ENCODE assay signal across 8 mouse cellular contexts in the genomic region with DNA sequence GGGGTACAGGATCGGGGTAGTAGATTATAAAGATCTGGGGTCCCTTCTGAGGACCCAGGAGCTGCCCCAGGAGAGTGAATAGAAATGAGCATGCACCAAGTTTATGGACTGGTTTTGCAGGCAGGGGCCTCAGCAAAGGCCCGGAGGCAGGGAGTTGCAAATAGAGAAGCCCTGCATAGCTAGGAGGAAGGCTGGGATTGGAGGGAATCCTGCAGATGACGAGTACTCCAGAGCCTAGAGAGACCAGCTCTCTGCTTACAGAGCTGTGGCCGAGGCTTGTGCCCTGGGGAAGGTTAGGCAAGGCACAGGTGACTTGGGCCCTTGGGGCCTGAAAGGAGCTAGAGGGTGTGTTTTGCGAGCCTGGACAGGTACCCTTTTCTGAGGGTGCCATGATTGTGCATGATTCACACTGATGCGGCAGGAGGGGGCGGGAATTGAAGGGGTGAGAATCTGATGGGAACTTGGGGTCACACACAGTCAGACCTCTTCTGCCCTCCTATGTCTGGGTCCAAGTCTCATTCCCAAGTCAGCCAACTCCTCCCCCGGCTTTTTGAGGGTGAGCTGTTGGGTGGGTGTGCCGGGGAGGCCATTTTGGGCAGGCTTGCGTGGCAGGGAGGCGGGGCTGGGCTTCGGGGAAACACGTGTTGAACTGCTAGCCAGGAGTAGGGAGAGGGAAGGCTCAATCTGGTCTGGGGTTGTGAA. TPM values are rescaled to one million over a fixed set of nuclear protein-coding genes. Genes with fewer than 3 reads are reported as not detected.
DNase-seq lines count a peak whose midpoint lies in the region; ATAC-seq and TF ChIP-seq lines count a peak whose summit lies in the region.

No protein-coding gene starts in this region.

- H3K4me3 ChIP-seq in forebrain, embryonic 16.5 days (replicated peaks; ENCODE audit: low read length), result peak overlapping the region; percentile 98
- H3K4me3 ChIP-seq in hindbrain, embryonic 13.5 days, result peak overlapping the region; percentile 100
- peak overlapping the region; percentile 92 for H3K4me3 ChIP-seq in midbrain, postnatal 0 days (ENCODE audit: low read depth, low read length)

- WGBS in forebrain, embryonic 16.5 days, result 5% methylated on average over 13 of the region's 13 CpGs
- whole genome bisulfite sequencing in hindbrain, embryonic 13.5 days, result 7% methylated on average over 13 of the region's 13 CpGs
- WGBS in midbrain, postnatal 0 days, result 2% methylated on average over 13 of the region's 13 CpGs

- intact Hi-C loops in left cerebral cortex, postnatal 4 days (cut with DNase I), result no loop called here

- peak overlapping the region; percentile 99 for H3K9ac ChIP-seq in forebrain, embryonic 16.5 days (replicated peaks; ENCODE audit: low read depth, low read length)
- peak overlapping the region; percentile 100 for H3K9ac ChIP-seq in hindbrain, embryonic 13.5 days
- H3K9ac ChIP-seq in midbrain, postnatal 0 days (replicated peaks; ENCODE audit: low read length, poor library complexity, severe bottlenecking), result peak overlapping the region; percentile 87

- H3K36me3 ChIP-seq in forebrain, embryonic 16.5 days (ENCODE audit: control insufficient read depth, insufficient read depth), result peaks cover 3% of the 10 kb centered on the region; the same call in 1 of the 2 replicates
- H3K36me3 ChIP-seq in hindbrain, embryonic 13.5 days, result peaks cover 19% of the 10 kb centered on the region
- 0 out of 2 replicates have a peak, but pooled peaks cover 3% of the 10 kb centered on the region for H3K36me3 ChIP-seq in midbrain, postnatal 0 days (ENCODE audit: insufficient read depth, low read length)

- H3K4me2 ChIP-seq in forebrain, embryonic 16.5 days (ENCODE audit: low read length), result peak overlapping the region; percentile 83
- H3K4me2 ChIP-seq in hindbrain, embryonic 13.5 days, result peak overlapping the region; percentile 100
- peak overlapping the region; percentile 95 for H3K4me2 ChIP-seq in midbrain, postnatal 0 days (ENCODE audit: low read depth, low read length, poor library complexity, severe bottlenecking)

- peak overlapping the region; percentile 98 for H3K27ac ChIP-seq in forebrain, embryonic 16.5 days (ENCODE audit: low read length)
- peak overlapping the region; percentile 98 for H3K27ac ChIP-seq in hindbrain, embryonic 13.5 days
- H3K27ac ChIP-seq in midbrain, postnatal 0 days (ENCODE audit: low read depth, low read length), result peak overlapping the region; percentile 91

- H3K27me3 ChIP-seq in forebrain, embryonic 16.5 days (replicated peaks; ENCODE audit: control insufficient read depth, insufficient read depth, low read length), result no peaks in the 10 kb centered on the region
- H3K27me3 ChIP-seq in hindbrain, embryonic 13.5 days, result no peaks in the 10 kb centered on the region
- H3K27me3 ChIP-seq in midbrain, postnatal 0 days (ENCODE audit: insufficient read depth, low read length), result no peaks in the 10 kb centered on the region

- no peak for TF ChIP-seq CTCF in midbrain, postnatal 0 days (IDR thresholded peaks at IDR 0.05)

- ATAC-seq in forebrain, embryonic 16.5 days, result no peak
- 0 out of 2 replicates have a peak, but pooled peaks have one; percentile 5 for ATAC-seq in hindbrain, embryonic 13.5 days (ENCODE audit: low FRiP score)
- 0 out of 2 replicates have a peak, but pooled peaks have one; percentile 19 for ATAC-seq in midbrain, postnatal 0 days (ENCODE audit: low FRiP score)

- peak; percentile 51 to 60 for DNase-seq in urinary bladder, adult 18-20 months (ENCODE audit: low spot score in 2 of 2)
- no peak for DNase-seq in urinary bladder, postnatal 10 days (ENCODE audit: low spot score)
- DNase-seq in left cerebral cortex, postnatal 4 days, result peak; percentile 61
- DNase-seq in midbrain, postnatal 0 days (ENCODE audit: low spot score), result peak; percentile 64
- DNase-seq in urinary bladder, postnatal 4 days (ENCODE audit: low spot score in 2 of 2), result peak; percentile 66 to 78
- no peak for DNase-seq in thymus, postnatal 14 days

- H3K4me1 ChIP-seq in forebrain, embryonic 16.5 days (replicated peaks; ENCODE audit: control insufficient read depth, insufficient read depth, low read length), result peaks cover 50% of the 10 kb centered on the region
- H3K4me1 ChIP-seq in hindbrain, embryonic 13.5 days (replicated peaks), result peaks cover 58% of the 10 kb centered on the region
- peaks cover 12% of the 10 kb centered on the region; the same call in 1 of the 2 replicates for H3K4me1 ChIP-seq in midbrain, postnatal 0 days (ENCODE audit: insufficient read depth, low read length)

- H3K9me3 ChIP-seq in forebrain, embryonic 16.5 days (ENCODE audit: control insufficient read depth, low read length), result no peaks in the 10 kb centered on the region
- no peaks in the 10 kb centered on the region for H3K9me3 ChIP-seq in hindbrain, embryonic 13.5 days
- no peaks in the 10 kb centered on the region for H3K9me3 ChIP-seq in midbrain, postnatal 0 days (ENCODE audit: low read length)

RNA-seq across cellular contexts. Expression of a gene that starts 3.0 kb away (rescaled TPM):
- polyA plus RNA-seq in forebrain, embryonic 16.5 days (2015; fragmentation: Nextera tagmentation; extraction: Ambion mirVana), result 541 and 600 TPM in 2 replicates
- polyA plus RNA-seq in hindbrain, embryonic 13.5 days (2015; fragmentation: Nextera tagmentation; extraction: Ambion mirVana), result 484 and 516 TPM in 2 replicates
- 100 to 1,000 TPM; 530 to 553 TPM for total RNA-seq in left cerebral cortex, postnatal 4 days (2021)
- 536 and 616 TPM in 2 replicates for total RNA-seq in midbrain, postnatal 0 days (2014; rRNA removed)
- 485 and 504 TPM in 2 replicates for polyA plus RNA-seq in midbrain, postnatal 0 days (2015; fragmentation: Nextera tagmentation; extraction: Ambion mirVana)

RNA-seq across cellular contexts. Expression of a gene that starts 56.6 kb away (rescaled TPM):
- 15,087 and 15,431 TPM in 2 replicates for polyA plus RNA-seq in forebrain, embryonic 16.5 days (2015; fragmentation: Nextera tagmentation; extraction: Ambion mirVana)
- 17,657 and 17,716 TPM in 2 replicates for polyA plus RNA-seq in hindbrain, embryonic 13.5 days (2015; fragmentation: Nextera tagmentation; extraction: Ambion mirVana)
- 1,000 to 10,000 TPM; 5,289 to 5,459 TPM for total RNA-seq in left cerebral cortex, postnatal 4 days (2021)
- total RNA-seq in midbrain, postnatal 0 days (2014; rRNA removed), result 5,191 and 5,200 TPM in 2 replicates
- polyA plus RNA-seq in midbrain, postnatal 0 days (2015; fragmentation: Nextera tagmentation; extraction: Ambion mirVana), result 15,915 and 17,004 TPM in 2 replicates

Comparison
In these comparisons a context has a peak if more than half of its experiments do, and no peak if none do; other contexts are left out.
1. DNase-seq: peak in urinary bladder, adult 18-20 months (2 of 2), left cerebral cortex, postnatal 4 days (single experiment), midbrain, postnatal 0 days (single experiment) and urinary bladder, postnatal 4 days (2 of 2); none in urinary bladder, postnatal 10 days (single experiment) and thymus, postnatal 14 days (single experiment).
2. Peak in every context shown above with its lines, with median percentiles within 50 percentile points of each other: H3K27ac ChIP-seq, H3K4me2 ChIP-seq, H3K4me3 ChIP-seq and H3K9ac ChIP-seq.